Mouse (Mus musculus) frontal cortex, postnatal 14 days (tissue): ENCODE results near the gene Grik2.

Experiments used
- DNase-seq, 2 experiments: peaks; one replicate each; pipeline ENCODE4 v3.0.0; 2022; ENCODE audit warnings: low spot score in 2 of 2

Grik2 gene

GRCm38 (mm10) chr10:49788381-49788906, at the start of gene Grik2:
Gene Grik2 (minus strand): TSS chr10:49788766.
- DNase-seq, result peak; percentile 51 to 80

GRCm38 (mm10) chr10:49834392-49834791, 45.8 kb upstream of the Grik2 start:
- no peak for DNase-seq

- DNase-seq, result no peak
These were observed 18.7 kb upstream of the Grik2 start for GRCm38 (mm10) chr10:49807276-49807675.

DNA sequence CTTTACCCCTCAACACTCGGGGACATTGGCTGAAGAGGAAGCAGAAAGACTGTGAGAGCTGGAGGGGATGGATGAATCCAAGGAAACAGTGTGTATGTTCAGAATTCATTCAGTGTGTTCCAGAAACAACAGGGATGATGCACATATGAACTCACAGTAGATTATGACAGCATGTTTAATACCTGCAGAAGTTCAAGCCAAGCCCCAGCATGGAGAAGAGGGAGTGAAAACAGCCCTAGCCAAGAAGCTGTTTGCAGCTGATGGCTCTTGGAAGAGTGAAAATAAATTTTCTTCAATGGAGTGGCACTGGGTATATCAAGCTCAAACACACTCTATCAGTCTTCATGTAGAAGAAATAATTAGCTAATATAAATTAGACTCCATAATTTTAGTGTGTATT, 12.4 kb upstream of the Grik2 start:
- DNase-seq, result no peak

DNA sequence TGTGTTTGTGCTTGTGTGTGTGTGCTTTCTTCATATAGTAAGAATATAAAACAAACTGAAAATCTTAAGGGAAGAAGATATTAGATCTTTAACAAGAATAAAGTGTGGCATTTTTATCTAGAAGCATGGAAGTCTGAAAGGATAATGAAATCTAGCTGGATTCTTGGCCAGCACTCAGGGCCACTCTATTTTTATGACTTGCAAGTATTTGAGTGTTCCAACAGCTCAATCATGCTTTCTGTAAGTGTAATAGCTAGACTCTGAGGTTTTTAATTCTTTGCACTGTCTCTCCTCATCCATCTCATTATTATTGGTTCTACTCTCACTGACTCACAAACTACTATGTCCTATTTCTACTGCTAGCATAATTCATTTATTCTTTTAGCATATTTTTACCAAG, 5.6 kb upstream of the Grik2 start:
- DNase-seq, result no peak

GRCm38 (mm10) chr10:49790326-49790725, 1.8 kb upstream of the Grik2 start:
- peak in 1 of 2 experiments; percentile 8 for DNase-seq

DNA sequence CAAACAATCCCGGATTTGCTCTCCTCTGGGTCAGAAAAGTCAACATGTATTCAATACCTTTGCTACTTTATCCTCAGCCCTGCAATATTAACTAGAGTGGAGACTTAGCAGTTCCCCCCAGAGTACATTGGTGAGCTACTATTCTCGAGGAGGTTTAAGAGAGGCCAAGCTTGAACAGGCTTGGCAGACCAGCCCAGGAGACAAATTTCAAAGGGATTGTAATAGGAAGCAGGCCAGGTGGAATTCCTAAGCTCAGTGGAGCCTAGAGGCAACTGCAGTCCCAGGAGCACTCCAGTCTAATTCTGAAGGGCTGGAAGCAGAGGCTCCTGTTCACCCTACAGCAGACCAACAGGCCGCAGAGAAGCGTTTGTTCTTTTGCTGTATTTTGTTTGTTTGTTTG, 1.1 kb upstream of the Grik2 start:
- no peak for DNase-seq

GRCm38 (mm10) chr10:49788914-49789313, 348 bp upstream of the Grik2 start:
- no peak for DNase-seq

GRCm38 (mm10) chr10:49786630-49787029, 1.9 kb downstream of the Grik2 start:
- DNase-seq, result no peak

GRCm38 (mm10) chr10:49785477-49785876, 3.1 kb downstream of the Grik2 start:
- DNase-seq, result no peak

DNA sequence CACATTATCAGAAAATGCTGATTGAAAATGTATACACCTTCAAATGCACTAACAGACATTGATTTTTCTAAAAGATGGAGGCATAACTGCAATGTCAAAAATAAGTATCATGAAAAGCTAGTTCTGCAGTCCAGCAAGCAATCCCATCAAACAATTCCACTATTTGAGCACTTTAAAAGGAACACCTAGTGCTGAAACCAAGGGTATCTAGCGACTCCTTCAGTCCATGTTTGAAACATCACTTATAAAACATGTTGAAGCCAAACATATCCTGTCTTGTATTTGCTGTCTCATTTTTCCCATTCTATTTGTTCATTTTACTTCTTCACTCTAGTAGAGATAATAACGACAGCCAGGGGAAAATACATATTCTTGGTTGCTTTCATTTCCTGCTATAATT, 3.7 kb downstream of the Grik2 start:
- no peak for DNase-seq

DNA sequence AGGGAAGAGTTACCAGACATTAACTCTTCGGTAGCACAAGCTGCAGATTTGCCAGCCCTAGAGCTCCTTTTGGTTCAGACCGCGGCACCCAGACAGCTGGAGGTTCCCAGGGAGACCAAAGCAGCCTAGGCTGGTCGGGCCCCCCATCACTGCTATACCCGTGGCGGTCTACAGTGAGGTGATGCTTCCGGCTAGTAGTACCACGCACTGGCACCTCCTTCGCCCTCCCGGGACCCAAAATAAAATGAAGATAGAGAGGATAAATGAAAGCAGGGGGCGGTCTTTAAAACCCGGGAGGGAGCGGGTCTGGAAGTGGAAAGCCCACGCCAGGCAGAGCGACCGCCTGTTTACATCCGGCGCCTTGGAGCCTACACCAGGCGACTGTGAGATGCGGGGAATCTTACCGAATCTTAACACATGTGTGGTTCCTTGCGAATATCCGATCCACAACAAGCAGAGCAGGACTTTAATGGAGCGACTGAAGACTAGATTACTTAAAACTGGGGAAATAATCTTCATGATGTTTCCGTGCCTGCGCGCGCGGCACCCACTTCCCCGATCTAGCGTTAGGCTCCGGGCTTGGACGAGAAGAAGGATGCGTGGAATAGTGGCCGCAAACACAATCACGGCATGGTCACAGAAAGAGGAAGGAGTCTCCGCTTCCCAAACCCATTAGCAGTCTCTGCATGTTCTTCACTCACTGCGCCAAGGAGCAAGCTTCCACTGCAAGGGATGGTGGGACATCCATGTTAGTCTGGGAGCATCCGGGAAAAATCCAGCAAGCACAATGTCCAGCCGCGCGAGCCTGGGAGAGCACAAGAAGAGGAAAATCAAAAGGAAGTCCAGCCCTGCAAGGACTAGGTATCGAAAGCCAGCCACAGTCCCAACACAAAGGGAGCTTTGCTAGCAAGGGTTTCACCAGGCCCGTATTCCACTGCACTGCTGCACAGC, 5.5 kb downstream of the Grik2 start:
- peak; percentile 49 to 56 for DNase-seq

- DNase-seq, result no peak
These were observed 6.5 kb downstream of the Grik2 start for GRCm38 (mm10) chr10:49782061-49782460.

- peak in 1 of 2 experiments; percentile 14 for DNase-seq
These were observed 8.1 kb downstream of the Grik2 start for GRCm38 (mm10) chr10:49780430-49780829.

DNA sequence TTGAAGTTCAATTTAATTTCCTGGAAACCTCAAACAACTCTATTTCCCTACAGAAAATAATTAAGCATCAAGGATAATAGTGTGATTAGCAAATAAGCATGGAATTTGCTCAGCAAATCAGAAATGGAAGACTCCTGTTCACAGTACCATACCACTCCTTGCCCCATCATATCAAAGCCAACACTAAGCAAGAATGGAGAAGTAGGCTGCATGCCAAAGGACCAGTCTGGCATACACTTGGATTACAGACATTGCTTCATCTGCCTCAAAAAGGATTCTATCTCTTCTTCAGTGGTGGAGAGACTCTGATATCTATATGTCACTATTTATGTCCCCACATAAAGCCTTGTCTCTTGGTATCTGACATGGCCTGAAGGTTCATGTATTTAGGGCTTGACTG, 19.7 kb downstream of the Grik2 start:
- DNase-seq, result no peak

GRCm38 (mm10) chr10:49767556-49767955, 21.0 kb downstream of the Grik2 start:
- DNase-seq, result no peak

DNA sequence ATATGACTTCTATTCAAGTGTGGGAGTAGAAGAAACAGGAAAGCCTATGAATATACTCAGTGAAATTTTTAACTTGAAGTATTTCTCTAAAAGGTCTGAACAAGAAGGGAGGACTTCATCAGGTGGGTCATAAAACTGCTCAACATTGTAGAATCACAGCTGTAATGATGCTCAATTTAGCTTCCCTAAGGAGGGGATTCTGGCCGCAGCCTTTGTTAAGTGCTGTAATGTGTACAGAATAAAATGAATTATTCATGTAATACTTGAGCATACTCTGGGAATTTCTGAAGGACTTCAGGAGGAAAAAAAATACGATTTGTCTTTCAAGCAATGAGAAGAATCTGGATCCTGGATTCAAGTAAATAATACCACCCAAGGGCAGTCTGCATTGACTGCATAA, 26.0 kb downstream of the Grik2 start:
- DNase-seq, result no peak

DNA sequence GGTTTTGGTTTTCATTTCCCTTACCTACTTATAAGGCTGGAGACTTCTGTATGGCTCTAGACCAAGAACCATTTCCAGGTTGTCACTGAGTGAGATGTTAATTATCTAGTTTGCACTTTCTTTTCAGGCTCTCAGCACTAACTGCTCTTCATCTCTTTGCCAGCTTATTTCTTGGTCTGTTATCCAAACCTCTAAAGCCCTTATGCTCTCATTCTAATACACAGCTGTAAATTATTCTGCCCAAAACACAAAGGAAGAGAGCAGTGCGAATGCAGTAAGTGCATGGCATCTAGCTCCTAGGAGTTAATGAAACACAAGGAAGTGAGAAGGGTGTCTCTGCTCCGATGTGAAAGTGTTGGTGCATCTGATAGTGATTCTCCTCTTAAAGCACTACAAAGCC, 36.8 kb downstream of the Grik2 start:
- no peak for DNase-seq

GRCm38 (mm10) chr10:49731841-49732240, 56.7 kb downstream of the Grik2 start:
- DNase-seq, result no peak

- no peak for DNase-seq
These were observed 64.9 kb downstream of the Grik2 start for GRCm38 (mm10) chr10:49723706-49724105.

GRCm38 (mm10) chr10:49716856-49717255, 71.7 kb downstream of the Grik2 start:
- DNase-seq, result no peak

DNA sequence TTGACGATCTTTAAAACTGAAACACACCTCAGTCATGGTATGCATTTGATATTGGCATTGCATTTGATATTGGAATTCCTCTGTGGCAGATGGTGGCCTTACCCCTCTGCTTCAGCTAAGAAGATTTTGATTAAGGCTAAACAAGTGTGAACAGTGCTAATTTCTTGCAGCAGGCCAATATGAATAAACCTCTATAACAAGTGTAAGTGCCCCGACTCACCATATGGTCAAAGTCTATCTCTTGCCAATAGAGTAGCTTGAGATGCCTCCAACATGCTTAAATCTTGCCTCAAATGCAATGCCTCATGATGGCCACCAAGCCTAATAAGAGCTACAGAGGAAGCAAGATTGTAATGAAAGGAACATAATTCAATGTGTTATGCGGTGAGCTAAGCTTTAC, 78.8 kb downstream of the Grik2 start:
- no peak for DNase-seq

DNA sequence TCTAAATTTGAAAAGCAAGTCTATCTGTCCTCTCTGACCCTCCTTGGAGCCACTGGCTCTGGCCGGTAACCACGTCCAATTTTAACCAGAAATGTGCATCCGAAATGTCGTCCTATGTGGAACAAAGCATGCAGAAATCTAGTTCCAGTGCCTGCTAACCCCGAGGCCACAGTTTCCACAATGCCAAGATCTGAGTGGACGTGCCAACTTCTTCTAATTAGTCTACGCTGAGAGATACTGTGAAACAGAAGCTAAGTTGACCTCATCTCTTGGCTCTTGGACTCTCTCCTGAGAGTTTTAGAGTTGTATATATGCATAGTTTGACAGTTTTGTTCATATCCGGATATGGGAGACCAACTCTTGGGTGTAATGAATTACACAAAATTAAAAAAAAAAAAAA, 84.1 kb downstream of the Grik2 start:
- DNase-seq, result no peak
